Mouse (Mus musculus) hindbrain, embryonic 14.5 days (tissue): Measurements from ENCODE around the gene Fut2. TPM values are rescaled to one million over a fixed set of nuclear protein-coding genes. Genes with fewer than 3 reads are reported as not detected.

ENCODE experiments used
- ATAC-seq: fragments of 200-750 bp; cut with Nextera tagmentation; 2 replicates; pipeline ENCODE4 v1.8.0; 2017; ENCODE audit warnings: moderate number of reproducible peaks, mild to moderate bottlenecking, moderate TSS enrichment, moderate library complexity; ENCODE audit not compliant: low FRiP score
- DNase-seq: peaks from one replicate; pipeline ENCODE4 v3.0.0-alpha.2; 2015; ENCODE audit warnings: low spot score
- H3K27ac ChIP-seq: fragments of 300-500 bp; sonication (generic); 2 replicates; pipeline ENCODE4 v1.5.1; 2014; ENCODE audit warnings: mild to moderate bottlenecking, moderate library complexity
- H3K27me3 ChIP-seq: fragments of 300-500 bp; sonication (generic); 2 replicates; pipeline ENCODE4 v1.6.1; 2014; ENCODE audit warnings: mild to moderate bottlenecking, low read length, mixed read lengths; ENCODE audit not compliant: control insufficient read depth, insufficient read depth
- H3K36me3 ChIP-seq: fragments of 300-500 bp; sonication (generic); replicated peaks from 2 replicates; pipeline ENCODE4 v1.6.1; 2014; ENCODE audit not compliant: control insufficient read depth, insufficient read depth
- H3K4me1 ChIP-seq: fragments of 300-500 bp; sonication (generic); replicated peaks from 2 replicates; pipeline ENCODE4 v1.6.1; 2014; ENCODE audit warnings: antibody characterized with exemption, low read length, mixed read lengths; ENCODE audit not compliant: control insufficient read depth, insufficient read depth
- H3K4me2 ChIP-seq: fragments of 300-500 bp; sonication (generic); replicated peaks from 2 replicates; pipeline ENCODE4 v1.6.1; 2014; ENCODE audit warnings: mild to moderate bottlenecking, moderate library complexity
- H3K4me3 ChIP-seq: fragments of 300-500 bp; sonication (generic); replicated peaks from 2 replicates; pipeline ENCODE4 v1.5.1; 2014; ENCODE audit warnings: mild to moderate bottlenecking, low read length
- H3K9ac ChIP-seq: fragments of 300-500 bp; sonication (generic); 2 replicates; pipeline ENCODE4 v1.6.1; 2014
- H3K9me3 ChIP-seq: fragments of 300-500 bp; sonication (generic); 2 replicates; pipeline ENCODE4 v1.6.1; 2016; ENCODE audit warnings: low read length; ENCODE audit not compliant: control insufficient read depth
- WGBS: fragments of 180-500 bp; shearing (Covaris S2); extraction: QIAGEN DNeasy Blood & Tissue Kit; methylation state at CpG from one replicate; pipeline ENCODE4 v1.1.7; 2014; 5-methylcytosine and 5-hydroxymethylcytosine counted together
- polyA plus RNA-seq: library from polyadenylated mRNA; unstranded; fragments of >200 nt; fragmentation: Nextera tagmentation; extraction: Ambion mirVana; gene quantifications from 2 replicates; pipeline ENCODE4 v1.2.1, GENCODE M21; 2014

The Fut2 gene
- polyA plus RNA-seq, 1 experiment from 2014 or later: 0.11 TPM

DNA sequence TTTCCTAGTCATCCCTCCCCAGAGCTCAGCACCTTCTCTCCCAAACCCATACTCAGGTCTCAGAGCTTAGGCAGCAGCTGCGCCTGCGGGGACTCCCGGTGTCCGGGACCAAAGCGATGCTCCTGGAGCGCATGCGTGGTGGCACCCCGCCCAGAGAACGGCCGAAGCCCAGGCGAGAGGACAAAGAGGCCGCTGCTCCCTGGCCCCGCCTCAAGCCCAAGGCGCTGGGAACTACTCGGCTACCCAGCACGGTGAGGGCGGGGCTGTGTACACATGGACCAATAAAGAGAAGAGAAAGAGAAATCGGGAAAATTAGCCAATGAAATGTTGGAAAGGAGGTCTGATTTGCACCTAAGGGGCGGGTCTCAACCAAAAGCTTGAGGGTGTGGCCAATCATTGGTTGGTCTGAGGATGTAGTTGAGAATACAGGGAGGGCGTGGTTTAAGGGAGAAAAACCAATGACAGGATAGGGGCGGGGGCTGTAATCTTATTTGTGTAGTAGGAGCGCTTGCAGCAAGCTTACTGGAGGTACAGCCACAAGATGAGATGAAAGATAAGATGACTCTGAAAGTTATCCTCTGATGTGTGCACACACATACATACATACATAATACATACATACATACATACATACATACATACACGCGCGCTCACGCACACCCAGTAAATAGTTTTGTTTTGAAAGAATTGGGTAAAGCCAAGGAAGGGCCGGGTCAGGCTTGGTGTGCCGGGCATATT, 22.6 kb downstream of the Fut2 start:
- H3K4me2 ChIP-seq: peak overlapping the region; percentile 67
- ATAC-seq: peak; percentile 95
- H3K4me3 ChIP-seq: peak overlapping the region; percentile 38
- H3K27me3 ChIP-seq: no peaks in the 10 kb centered on the region
- no peaks in the 10 kb centered on the region for H3K9me3 ChIP-seq
- peaks cover 21% of the 10 kb centered on the region for H3K4me1 ChIP-seq
- 2% methylated on average over 28 of the region's 28 CpGs for WGBS
- no peaks in the 10 kb centered on the region for H3K36me3 ChIP-seq
- peak overlapping the region; percentile 75 for H3K9ac ChIP-seq
- peak; percentile 96 for DNase-seq
- H3K27ac ChIP-seq: peak overlapping the region; percentile 86

DNA sequence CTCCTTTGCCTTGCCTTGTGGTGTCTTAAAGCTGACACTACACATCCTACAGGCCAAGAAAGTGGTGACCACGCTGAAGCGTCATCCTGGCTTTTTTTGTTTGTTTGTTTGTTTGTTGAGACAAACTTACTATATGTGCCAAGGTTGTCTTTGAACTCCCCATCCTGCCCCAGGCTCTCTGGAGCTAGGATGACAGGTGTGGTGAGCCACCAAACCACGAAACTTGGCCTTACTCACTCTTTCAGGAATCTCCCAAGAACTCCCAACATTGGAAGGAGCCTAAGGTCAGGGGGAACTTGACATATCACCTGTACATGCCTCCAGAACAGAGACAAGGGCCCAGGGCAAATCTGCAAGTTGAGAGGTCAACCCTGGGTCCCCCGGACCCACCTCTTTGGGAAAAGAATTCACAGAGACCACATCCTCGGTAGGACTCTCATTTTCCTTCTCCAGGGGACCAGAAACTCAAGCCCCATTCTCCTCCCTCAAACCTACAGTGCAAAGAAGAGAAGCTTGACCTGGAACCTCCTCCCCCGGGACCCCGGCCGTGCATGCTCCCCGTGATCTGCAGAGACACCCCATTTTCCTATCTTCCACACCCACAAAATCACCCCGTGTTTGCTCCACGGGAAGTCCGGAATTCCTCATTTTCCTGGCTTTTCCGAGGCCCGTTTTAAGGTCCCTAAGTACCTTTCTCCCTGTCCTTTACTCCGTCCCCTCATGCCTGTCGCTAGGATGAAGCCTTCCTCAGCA, 23.5 kb downstream of the Fut2 start:
- peak overlapping the region; percentile 38 for H3K4me3 ChIP-seq
- H3K36me3 ChIP-seq: no peaks in the 10 kb centered on the region
- H3K9me3 ChIP-seq: no peaks in the 10 kb centered on the region
- ATAC-seq: no peak
- H3K9ac ChIP-seq: peak overlapping the region; percentile 75
- DNase-seq: no peak
- peaks cover 28% of the 10 kb centered on the region for H3K4me1 ChIP-seq
- H3K4me2 ChIP-seq: peak overlapping the region; percentile 67
- H3K27me3 ChIP-seq: no peaks in the 10 kb centered on the region
- WGBS: 38% methylated on average over 16 of the region's 16 CpGs
- H3K27ac ChIP-seq: peak overlapping the region; percentile 86

DNA sequence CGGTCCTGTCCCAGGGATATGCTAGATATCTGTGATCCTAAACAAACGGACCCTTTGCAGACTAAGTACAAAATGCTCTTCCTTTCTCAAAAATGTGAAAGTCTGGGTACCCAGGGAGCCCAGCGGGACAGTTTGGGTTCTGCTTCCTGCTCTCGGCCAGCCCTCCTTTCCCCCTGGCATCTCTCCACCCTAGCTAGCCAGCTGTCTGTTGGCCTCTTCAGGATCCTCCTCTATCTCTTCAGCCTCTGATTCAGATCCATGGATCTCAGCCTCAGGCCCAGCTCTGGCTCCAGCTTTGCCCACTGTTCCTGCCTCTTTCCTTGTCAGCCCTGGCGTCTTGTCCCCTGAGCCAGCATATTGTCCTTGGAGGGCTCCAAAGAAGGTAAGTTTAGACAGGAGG, 24.1 kb downstream of the Fut2 start:
- Histone ChIP-seq H3K4me3 (no peak overlapping the region), H3K4me2 (peak overlapping the region; percentile 67)

DNA sequence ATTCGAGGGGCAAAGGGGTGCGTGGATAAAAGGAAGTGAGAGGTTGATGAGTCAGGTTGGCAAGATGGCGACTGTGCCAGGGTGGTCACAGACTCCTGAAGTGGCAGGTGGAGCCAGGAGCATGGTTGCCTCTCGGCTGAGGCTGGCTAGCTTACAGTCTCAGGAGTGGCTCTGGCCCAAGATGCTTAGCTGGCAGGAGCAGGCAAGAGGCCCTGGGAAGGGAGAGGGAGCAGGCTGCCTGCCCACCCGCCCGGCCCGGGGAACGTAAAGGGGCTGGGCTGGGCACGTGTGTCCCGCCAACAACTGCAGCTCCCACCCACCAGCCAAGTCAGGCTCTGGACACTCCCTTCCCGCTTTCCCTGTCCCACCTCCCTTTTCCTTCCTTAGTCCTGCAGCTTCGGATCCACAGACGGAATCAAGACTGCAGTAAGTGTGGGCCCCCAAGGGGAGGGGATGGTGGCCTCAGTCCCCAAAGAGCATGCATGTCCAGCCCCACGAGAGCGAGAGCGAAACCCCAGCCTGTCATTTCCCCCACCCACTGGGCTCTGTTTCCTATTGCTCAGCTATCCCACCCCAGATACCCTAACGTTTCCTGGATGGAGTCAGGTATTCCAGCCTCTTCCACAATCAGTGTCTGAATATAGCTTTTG, 24.7 kb downstream of the Fut2 start:
- DNase-seq: no peak
- Histone ChIP-seq H3K4me1 (peaks cover 28% of the 10 kb centered on the region), H3K4me2 (0 out of 2 replicates have a peak overlapping the region, but pooled peaks have one; percentile 67), H3K27me3 (no peaks in the 10 kb centered on the region), H3K4me3 (no peak overlapping the region), H3K9ac (no peak overlapping the region), H3K27ac (no peak overlapping the region), H3K36me3 (0 out of 2 replicates have a peak, but pooled peaks cover 3% of the 10 kb centered on the region), H3K9me3 (no peaks in the 10 kb centered on the region)
- ATAC-seq: no peak
- 64% methylated on average over 17 of the region's 17 CpGs for WGBS

More for the DNA sequence above, 24.1 kb downstream of the Fut2 start:
- WGBS: 81% methylated on average over 5 of the region's 5 CpGs
- no peak overlapping the region for H3K9ac ChIP-seq
- H3K9me3 ChIP-seq: no peaks in the 10 kb centered on the region
- H3K36me3 ChIP-seq: no peaks in the 10 kb centered on the region
- H3K4me1 ChIP-seq: peaks cover 28% of the 10 kb centered on the region
- no peak for DNase-seq
- H3K27me3 ChIP-seq: no peaks in the 10 kb centered on the region
- H3K27ac ChIP-seq: no peak overlapping the region
- ATAC-seq: no peak

DNA sequence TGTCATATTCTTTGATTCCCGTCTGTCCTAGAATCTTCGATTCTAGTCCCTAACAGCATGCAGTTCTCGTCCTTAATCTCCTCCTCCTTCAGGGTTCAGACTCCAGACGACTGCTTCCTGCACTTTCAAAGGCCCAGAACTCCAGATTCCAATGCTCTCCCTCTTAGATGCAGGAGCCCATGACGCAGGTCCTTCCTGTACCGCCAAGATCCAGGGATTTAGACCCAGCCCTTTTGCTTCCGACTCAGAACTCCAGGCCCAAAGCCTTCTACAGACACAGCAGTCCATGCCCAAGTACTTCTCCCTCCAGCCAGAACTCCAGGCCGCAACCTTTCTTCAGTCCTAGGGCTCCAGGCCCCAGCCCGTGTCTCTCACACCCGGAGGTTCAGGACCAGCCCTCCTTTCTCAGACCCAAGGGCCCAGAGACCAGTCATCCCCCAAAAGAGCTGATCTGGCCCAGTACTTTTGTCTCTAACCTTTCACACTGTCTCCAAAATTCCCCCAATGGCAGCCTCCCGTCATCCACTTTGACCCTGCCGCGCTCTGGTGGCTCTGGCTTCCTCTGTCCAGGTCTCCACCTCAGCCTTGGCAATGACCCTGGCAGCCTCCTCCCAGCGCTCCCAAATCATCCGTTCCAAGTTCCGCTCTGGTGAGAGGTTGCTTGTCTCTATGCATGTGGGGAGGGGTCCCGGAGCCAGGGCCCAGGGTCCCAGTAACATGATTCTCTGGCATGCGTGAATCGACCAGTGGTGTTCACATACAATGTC, 25.8 kb downstream of the Fut2 start:
- Histone ChIP-seq H3K9me3 (no peaks in the 10 kb centered on the region), H3K4me2 (no peak overlapping the region), H3K4me1 (peaks cover 28% of the 10 kb centered on the region), H3K36me3 (0 out of 2 replicates have a peak, but pooled peaks cover 5% of the 10 kb centered on the region), H3K9ac (no peak overlapping the region), H3K27ac (no peak overlapping the region), H3K27me3 (no peaks in the 10 kb centered on the region), H3K4me3 (no peak overlapping the region)
- WGBS: 75% methylated on average over 19 of the region's 19 CpGs
- DNase-seq (no peak), ATAC-seq (no peak)

DNA sequence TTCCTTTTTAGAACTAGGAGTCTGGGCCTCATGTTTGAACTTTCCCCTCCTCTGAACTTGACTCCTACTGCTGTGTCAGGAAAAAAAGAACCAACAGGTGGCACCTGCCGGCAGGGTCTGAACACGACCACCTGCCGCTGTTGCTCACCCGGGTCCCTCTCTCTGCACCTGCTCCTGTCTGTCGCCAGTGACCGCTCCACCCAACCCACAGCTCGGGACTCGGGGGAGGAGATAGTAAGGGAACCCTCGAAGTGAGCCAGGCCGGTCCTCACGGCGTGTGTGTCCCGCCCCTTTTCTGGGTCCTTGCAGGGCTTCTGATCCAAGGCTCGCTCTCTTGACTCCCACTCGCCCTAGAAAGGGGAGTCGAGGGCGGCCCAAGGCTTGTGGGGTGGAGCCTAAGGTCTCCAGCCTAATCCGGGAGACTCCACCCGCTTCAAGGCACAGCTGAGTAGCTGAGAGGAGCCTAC, 26.6 kb downstream of the Fut2 start, which contains the start of gene Mamstr:
Gene Mamstr (plus strand): TSS at position 417 of the 467 bp plus-strand sequence.
- no peak for DNase-seq
- WGBS: 24% methylated on average over 19 of the region's 19 CpGs
- H3K4me3 ChIP-seq: no peak within 1 kb of the TSS
- peaks cover 26% of the 10 kb centered on the region for H3K4me1 ChIP-seq
- no peaks in the 10 kb centered on the region for H3K9me3 ChIP-seq
- H3K9ac ChIP-seq: no peak within 1 kb of the TSS
- 0 out of 2 replicates have a peak, but pooled peaks cover 5% of the 10 kb centered on the region for H3K36me3 ChIP-seq
- H3K27ac ChIP-seq: no peak within 1 kb of the TSS
- no peaks in the 10 kb centered on the region for H3K27me3 ChIP-seq
- no peak for ATAC-seq
- no peak within 1 kb of the TSS for H3K4me2 ChIP-seq

DNA sequence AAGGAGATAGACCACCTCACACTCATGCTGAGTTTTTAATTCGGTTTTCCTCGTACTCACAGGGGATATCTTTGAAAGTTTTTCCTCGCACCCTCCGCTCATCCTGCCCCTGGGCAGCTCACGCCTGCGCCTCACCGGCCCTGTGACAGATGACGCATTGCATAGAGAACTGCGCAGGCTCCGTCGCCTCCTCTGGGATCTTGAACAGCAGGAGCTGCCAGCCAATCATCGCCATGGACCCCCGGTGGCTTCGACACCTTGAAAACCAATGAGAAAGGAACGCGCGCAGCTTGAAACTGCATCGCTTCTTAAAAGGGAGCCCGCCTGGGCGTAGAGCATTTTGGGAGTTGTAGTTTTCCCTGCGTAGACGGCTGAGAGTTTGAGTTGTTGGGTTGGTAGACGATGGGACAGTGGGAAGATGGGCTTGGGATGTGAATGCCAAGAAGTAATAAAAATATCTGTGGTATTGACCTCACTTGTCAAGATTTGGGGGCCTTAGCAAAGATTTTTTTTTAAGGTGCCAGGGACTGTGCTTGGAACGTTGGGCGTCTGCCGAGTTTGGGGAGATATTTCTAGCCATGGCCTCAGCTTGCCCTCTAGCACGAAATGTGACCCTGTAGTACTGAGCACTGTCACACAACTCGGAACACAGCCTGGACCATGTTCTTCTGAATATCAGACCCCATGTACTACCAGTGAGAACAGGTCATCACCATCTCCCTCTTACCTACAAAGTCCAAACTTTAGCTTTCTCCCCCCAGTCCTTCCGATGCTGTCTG, 27.4 kb downstream of the Fut2 start:
- peak; percentile 98 for DNase-seq
- WGBS: 21% methylated on average over 29 of the region's 29 CpGs
- Histone ChIP-seq H3K36me3 (0 out of 2 replicates have a peak, but pooled peaks cover 5% of the 10 kb centered on the region), H3K27ac (0 out of 2 replicates have a peak overlapping the region, but pooled peaks have one; percentile 17), H3K4me3 (peak overlapping the region; percentile 31), H3K4me2 (peak overlapping the region; percentile 58), H3K27me3 (no peaks in the 10 kb centered on the region), H3K9ac (peak overlapping the region; percentile 46; the same call in 1 of the 2 replicates), H3K4me1 (peaks cover 19% of the 10 kb centered on the region), H3K9me3 (no peaks in the 10 kb centered on the region)
- peak; percentile 89 for ATAC-seq

DNA sequence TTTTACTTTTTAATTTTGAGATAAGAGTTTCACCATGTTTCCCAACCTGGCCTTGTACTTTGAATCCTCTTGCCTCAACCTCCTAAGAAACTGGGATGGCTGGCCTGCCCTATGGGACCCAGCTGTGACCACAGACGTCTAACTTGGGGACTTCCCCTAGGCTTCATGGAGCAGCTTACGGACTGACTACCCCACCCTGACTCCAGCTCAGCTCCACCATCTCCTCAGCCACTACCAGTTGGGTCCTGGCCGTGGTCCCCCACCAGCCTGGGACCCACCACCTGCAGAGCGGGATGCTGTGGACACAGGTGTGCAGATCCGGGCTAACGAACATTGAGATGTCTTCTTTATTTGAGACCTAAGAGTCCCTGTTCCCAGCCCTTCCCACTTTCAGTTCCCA, 28.5 kb downstream of the Fut2 start:
- Histone ChIP-seq H3K4me1 (peaks cover 15% of the 10 kb centered on the region), H3K4me2 (peak overlapping the region; percentile 58; the same call in 1 of the 2 replicates), H3K36me3 (0 out of 2 replicates have a peak, but pooled peaks cover 5% of the 10 kb centered on the region), H3K27me3 (peaks cover 3% of the 10 kb centered on the region; the same call in 1 of the 2 replicates), H3K9me3 (no peaks in the 10 kb centered on the region), H3K27ac (no peak overlapping the region), H3K9ac (no peak overlapping the region), H3K4me3 (no peak overlapping the region)
- DNase-seq: no peak
- 94% methylated on average over 6 of the region's 6 CpGs for WGBS
- ATAC-seq: no peak
